ENCODE assay signal across 8 mouse cellular contexts in genomic region chr9:43141839-43142238, GRCm38 (mm10). TPM values are rescaled to one million over a fixed set of nuclear protein-coding genes. Genes with fewer than 3 reads are reported as not detected.
A peak's percentile ranks its signal among the peaks of the same experiment; 100 is the strongest.
DNase-seq lines count a peak whose midpoint lies in the region; ATAC-seq lines count a peak whose summit lies in the region.

No protein-coding gene starts in this region.

- H3K36me3 ChIP-seq in liver, embryonic 13.5 days: no peaks in the 10 kb centered on the region

- ATAC-seq in erythroid progenitor cell, adult 5-6 weeks (replicated peaks; ENCODE audit: low FRiP score, poor library complexity, severe bottlenecking): peak; percentile 74
- ATAC-seq in liver, embryonic 13.5 days (ENCODE audit: low read depth): no peak
- no peak for ATAC-seq in megakaryocyte, adult 5-6 weeks (ENCODE audit: poor library complexity, severe bottlenecking)

- H3K27ac ChIP-seq in liver, embryonic 13.5 days: no peak overlapping the region

- no peak overlapping the region for H3K4me3 ChIP-seq in liver, embryonic 13.5 days (replicated peaks)

- peak; percentile 79 for DNase-seq in urinary bladder, postnatal 14 days (ENCODE audit: low spot score)
- DNase-seq in urinary bladder, adult 2 months (ENCODE audit: low spot score): no peak
- peak; percentile 58 for DNase-seq in c-Kit-negative CD71-positive TER-119-positive erythroid progenitor cells, embryonic 14.5 days (ENCODE audit: low read depth, low spot score)
- DNase-seq in kidney, adult 9 months: peak; percentile 80
- DNase-seq in liver, embryonic 13.5 days: peak; percentile 15
- peak; percentile 53 for DNase-seq in retina, postnatal 7 days (ENCODE audit: low read depth, low spot score)

- H3K9me3 ChIP-seq in liver, embryonic 13.5 days (replicated peaks): no peaks in the 10 kb centered on the region

- no peak overlapping the region for H3K4me2 ChIP-seq in liver, embryonic 13.5 days

- H3K27me3 ChIP-seq in liver, embryonic 13.5 days: peaks cover 28% of the 10 kb centered on the region; the same call in 1 of the 2 replicates

- no peaks in the 10 kb centered on the region for H3K4me1 ChIP-seq in liver, embryonic 13.5 days (replicated peaks)

- H3K9ac ChIP-seq in liver, embryonic 13.5 days: no peak overlapping the region

- WGBS in liver, embryonic 13.5 days (ENCODE audit: insufficient replicate concordance): 6% methylated on average over 4 of the region's 4 CpGs

RNA-seq across cellular contexts. Expression of gene Tmem136, which starts 25.5 kb away (rescaled TPM):
- polyA plus RNA-seq in urinary bladder, adult 2 months (2012; rRNA removed): 6.1 and 6.3 TPM in 2 replicates
- 12.2 TPM in 1 of 2 replicates, not detected in the other for total RNA-seq in erythroid progenitor cell, adult 5-6 weeks (2015; ENCODE audit: low replicate concordance)
- total RNA-seq in erythroid progenitor cell, adult 5-6 weeks (2017; ENCODE audit: low replicate concordance): 0.77 TPM in 1 of 2 replicates, not detected in the other
- 0.64 and 0.73 TPM in 2 replicates for polyA plus RNA-seq in liver, embryonic 13.5 days (2015; fragmentation: Nextera tagmentation; extraction: Ambion mirVana)
- not detected in 2 replicates for total RNA-seq in megakaryocyte, adult 5-6 weeks (2015)
- not detected in 2 replicates for total RNA-seq in megakaryocyte, adult 5-6 weeks (2017)

RNA-seq across cellular contexts. Expression of gene Arhgef12, which starts 34.8 kb away (rescaled TPM):
- polyA plus RNA-seq in urinary bladder, adult 2 months (2012; rRNA removed): 34.8 and 47.7 TPM in 2 replicates
- 139 and 161 TPM in 2 replicates for total RNA-seq in erythroid progenitor cell, adult 5-6 weeks (2015; ENCODE audit: low replicate concordance)
- 204 and 206 TPM in 2 replicates for total RNA-seq in erythroid progenitor cell, adult 5-6 weeks (2017; ENCODE audit: low replicate concordance)
- 4.3 and 5.3 TPM in 2 replicates for polyA plus RNA-seq in liver, embryonic 13.5 days (2015; fragmentation: Nextera tagmentation; extraction: Ambion mirVana)
- 0.78 and 1.9 TPM in 2 replicates for total RNA-seq in megakaryocyte, adult 5-6 weeks (2015)
- 1.1 and 5.7 TPM in 2 replicates for total RNA-seq in megakaryocyte, adult 5-6 weeks (2017)

Comparison
In these comparisons a context has a peak if more than half of its experiments do, and no peak if none do; other contexts are left out.
1. RNA of gene Arhgef12, which starts 34.8 kb away (total RNA-seq): 139 to 206 TPM in erythroid progenitor cell, adult 5-6 weeks; 0.78 to 5.7 TPM in megakaryocyte, adult 5-6 weeks; every median in the first group is over 10 times any median in the second.